Mouse (Mus musculus) CD4-positive helper T cell, adult 2 months (primary cell): Measurements from ENCODE around the gene Trappc10.

Experiments
- DNase-seq: peaks from one replicate; pipeline ENCODE4 v3.0.0-alpha.2; 2012; ENCODE audit warnings: low read depth, missing footprints, low spot score

Trappc10 gene

DNA sequence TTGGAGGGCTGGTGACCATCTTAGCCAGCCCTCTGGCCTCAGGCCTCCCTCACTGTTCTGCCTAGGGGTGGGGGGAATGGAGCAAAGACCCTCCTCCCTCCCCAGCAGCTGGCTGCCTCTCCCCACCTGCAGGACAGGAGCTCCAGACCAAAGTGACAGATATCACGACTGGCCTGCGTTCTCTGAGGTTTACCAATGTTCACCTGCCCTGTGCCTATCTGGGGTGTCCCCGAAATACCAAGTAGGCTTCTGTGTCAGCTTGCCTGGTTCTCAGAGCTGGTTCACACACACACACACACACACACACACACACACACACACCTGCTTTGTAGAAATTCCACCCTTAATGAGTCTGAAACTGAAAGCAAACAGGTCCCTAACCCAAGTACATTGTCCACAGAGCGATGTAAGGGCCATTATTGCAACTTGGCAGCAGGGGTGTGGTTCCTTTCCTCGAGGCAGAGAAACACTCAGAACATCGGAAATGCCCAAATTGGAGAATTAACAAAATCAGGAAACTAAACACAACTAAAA lies 13.8 kb upstream of the Trappc10 start:
- DNase-seq = no peak

DNA sequence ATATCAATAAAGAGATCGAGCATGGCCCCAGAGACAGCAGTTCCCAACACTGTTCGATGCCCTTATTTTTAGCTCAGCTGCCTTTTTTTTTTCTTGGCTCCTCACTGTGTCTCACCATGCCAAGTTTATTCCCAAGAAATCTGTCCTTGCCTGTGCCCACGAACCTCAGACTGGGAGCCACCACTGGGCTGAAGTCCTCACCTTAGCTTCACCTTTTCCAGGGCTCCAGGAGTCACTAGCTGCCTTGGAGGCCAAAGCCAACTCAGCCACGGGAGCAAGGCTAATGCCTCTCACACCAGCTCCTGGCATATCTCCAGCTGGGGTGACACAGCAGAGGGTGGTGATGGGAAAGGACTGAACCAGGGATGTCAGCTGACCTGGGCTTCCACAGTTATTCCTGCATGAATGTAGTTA lies 11.2 kb upstream of the Trappc10 start:
- no peak for DNase-seq

DNA sequence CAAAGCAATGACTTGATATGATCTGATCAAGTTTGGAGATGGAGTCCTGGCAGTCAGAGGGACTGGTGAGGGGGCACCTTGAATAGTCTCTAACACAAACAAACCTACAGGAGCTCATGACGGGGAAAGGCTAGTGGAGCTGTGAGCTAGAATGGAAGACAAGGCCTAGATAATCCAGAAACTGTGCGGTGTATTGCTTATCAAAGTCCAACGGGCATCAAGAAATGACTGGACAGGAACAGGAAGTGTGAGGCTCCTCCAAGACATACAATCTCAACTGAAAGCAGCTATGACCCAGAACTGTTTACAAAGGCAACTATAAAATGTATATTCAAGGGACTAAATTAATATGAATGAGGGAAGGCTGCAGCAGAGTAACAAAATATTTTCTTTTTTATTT lies 2.8 kb upstream of the Trappc10 start:
- no peak for DNase-seq

DNA sequence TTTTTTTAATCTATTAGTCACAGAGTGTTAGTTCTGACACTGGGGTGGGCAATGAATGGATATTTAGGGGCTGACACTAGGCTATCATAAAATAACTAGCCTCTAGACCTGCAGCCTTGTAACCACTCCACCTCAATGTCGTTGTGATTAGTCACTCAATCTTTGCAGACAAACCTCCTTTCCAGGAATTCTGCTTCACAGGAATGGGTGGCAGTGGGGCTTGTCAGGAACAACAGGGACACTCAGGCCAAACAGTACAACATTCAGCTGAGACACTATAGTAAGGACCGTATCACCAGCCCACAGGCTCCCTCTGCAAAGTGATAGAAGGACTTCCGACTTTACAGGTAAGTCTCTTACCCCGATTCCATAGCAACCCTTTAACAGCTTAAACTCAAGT lies 2.3 kb upstream of the Trappc10 start:
- DNase-seq = no peak

DNA sequence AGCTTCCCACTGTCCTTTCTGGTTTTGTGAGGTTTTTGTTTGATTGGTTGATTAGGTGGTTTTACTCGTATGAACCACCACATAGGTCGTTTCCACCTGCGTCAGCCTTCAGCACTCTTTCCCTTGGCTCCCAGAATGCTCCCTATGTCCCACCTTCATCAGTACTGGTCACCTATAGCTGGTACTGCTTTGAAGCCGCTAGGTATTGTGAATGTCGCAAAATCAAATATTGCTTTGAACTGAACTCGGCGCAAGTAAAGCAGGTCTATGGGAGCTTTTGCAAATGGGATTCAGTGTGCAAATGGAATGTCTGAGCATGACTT lies 745 bp upstream of the Trappc10 start:
- no peak for DNase-seq

DNA sequence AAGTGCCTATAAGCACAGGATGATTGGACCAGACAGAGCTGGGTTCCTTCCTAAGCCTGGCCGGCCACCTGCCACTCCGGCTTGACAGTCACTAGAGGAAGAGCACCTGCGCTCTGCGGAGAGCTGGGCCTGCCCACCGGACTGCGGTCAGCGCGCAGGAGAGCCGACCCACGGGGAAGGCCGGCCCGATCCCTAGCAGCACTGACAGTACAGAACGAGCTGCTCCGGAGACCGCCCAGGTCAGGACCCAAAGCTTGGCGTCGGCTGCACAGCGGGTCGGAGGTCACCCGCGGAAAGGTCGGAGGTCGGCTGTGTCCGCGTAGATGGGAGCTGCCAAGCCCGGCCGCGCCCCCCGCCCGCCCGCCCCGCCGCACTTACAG lies 393 bp downstream of the Trappc10 start:
- peak; percentile 56 for DNase-seq

DNA sequence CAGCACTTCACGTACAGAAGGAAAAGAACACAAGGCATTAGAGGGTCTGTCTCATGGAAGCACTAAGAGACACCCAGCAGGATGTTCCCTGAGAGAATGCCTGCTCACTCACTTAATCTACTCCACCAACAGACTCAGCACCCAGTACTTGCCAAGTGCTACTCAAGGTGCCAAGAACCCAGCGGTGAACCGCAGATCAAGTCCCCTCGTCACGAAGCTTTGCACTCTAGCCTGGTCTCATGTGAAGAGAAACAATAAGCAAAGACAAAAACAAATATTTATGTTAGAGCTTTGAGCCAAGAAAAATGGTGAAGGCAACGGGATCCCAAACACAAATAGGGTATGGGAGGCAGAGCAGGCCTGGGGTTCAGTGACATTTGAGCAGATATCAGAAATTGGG lies 5.5 kb downstream of the Trappc10 start:
- no peak for DNase-seq

DNA sequence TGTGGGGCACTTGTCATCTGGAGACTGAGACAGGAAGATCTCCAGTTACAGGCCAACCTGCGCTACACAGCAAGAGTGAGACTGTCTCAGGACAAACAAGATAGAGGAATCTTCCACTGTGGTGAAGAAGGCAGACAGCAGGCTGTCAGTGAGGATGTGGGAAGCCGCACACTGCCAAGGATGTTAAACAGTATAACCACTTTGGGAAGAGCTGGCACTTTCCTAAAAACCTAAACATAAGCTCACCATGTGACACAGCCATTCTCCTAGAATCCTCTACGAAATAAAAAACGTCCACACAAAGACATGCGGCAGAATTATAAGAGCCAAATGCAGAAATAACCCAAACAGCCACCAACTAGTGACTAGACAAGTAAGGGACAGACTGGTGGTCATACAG lies 6.1 kb downstream of the Trappc10 start:
- no peak for DNase-seq

DNA sequence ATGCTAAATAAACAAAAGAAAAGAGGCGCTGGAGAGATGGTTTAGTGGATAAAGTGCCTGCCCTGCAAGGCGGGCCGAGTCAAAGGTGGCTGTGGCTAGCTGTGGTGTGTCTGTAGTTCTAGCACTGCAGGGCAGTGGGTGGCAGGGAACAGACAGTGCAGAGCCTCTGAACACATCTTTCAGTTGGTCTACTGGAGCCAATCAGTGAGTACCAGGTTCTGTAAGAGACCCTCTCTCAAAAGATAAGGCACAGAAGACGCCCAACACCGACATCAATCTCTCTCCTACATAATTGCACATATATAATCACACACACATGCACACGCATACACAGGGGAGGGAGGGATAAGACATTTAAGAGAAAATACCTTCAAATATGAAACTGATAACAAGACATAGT lies 6.6 kb downstream of the Trappc10 start:
- no peak for DNase-seq

DNA sequence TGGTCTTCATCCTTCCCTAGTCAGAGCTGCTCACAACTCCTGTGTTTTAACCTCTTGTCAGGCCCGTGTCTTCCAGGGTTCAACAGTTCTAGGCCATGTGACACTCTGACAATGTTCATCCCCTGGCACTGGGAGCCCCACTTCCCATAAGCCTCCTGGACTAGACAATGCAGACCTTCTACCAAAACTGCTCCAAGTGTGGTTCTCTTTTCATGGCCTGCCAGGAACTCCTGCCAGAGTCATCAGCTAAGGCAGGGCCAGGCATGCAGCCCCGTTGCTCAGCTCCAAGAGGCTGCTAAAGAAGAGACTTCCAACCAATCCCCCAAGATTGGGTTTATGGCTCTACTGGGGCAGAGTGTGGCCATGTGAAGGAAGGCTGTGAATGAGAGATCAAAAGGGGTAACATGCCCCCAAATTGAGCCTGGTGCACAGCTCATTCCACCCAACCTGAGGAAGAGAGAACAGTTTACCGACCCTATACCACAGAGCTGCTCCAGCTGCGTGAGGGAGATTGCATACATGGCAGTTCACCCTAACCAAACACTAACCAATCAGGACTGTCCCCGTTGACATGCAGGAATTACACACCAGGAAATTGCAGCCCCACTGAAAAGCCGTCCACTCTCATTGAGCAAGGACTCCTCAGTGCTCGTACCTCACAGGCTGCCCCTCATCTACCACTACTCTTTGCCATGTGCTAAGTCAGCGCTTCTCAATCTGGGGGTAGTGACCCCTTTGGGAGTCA lies 7.4 kb downstream of the Trappc10 start:
- no peak for DNase-seq

DNA sequence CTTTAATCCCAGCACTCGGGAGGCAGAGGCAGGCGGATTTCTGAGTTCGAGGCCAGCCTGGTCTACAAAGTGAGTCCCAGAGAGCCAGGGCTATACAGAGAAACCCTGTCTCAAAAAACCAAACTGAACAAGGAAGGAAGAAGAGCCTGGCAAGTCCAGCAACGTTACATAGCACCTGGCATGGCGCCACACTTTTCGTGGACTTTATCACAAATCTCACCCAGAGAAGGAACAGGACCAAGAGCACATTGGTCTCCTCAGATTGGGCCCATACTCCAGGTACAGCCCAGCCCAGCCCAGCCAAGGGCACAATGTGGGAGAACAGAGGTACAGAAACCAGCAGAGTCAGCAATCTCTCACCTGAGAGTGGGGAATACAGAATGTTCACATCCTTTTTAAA lies 10.7 kb downstream of the Trappc10 start:
- no peak for DNase-seq

DNA sequence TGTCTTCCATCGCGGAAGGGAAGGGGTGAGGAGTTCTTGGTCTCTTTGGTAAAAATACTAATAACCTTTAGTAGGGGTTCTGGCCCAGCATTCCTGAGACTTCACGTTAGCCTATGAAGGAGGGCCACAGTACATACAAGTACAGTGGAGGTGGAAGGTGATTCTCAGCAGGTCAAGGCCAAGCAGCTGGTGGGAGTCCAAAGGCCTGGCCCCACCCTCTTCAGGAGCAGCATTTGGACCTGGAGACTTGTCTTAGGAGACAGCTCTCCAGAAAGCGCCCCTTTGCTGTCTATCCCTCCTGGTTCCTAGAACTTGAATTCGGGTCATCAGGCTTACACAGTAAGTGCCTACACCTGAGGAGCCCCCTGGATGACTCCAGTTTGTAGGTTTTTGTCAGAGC lies 11.3 kb downstream of the Trappc10 start:
- no peak for DNase-seq

DNA sequence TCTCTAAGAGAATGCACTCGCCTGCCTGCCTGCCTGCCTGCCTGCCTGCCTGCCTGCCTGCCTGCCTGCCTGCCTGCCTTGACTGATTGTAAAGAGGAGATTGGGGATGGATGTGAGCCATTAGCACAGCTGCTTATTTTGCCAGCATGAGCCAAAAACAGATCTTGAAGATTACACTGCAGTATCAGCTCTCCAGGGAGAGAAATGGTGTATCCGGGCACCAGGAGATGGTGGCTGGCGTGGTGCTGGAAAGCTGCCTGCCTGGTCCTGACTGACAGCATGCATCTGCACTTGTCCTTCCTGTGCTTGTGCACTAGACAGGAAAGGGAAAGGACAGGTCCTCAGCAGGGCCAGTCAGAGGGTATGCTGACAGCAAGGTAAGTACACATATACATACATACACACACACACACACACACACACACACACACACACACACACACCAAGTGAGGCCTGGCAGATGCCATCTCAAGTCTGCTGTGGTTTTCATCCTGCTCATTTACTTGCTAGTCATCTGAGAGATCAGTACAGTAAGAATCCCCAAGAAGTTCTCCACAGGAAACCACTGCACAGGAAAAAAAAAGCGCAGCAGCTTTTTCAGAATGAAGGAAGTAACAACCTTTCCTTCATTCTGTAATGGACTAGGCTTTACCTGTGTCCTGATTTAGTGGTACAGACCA lies 12.0 kb downstream of the Trappc10 start:
- peak; percentile 71 for DNase-seq

DNA sequence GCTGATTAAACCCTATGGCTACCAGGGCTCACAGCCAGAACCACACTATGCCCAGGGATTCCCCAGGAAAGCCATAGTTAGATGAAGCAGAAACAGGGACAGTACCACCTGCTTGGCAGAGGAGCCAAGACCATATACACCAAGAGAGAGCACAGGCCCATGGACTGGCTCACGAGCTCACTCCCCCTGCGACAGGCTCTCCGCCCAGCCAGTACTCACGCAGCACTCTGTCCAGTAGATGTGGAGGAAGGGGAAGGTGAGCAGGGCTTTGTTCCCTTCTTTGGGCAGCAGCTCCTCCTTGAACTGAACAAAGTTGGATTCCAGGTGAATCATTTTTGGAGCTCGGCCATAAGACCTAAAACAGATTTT lies 15.9 kb downstream of the Trappc10 start:
- no peak for DNase-seq

DNA sequence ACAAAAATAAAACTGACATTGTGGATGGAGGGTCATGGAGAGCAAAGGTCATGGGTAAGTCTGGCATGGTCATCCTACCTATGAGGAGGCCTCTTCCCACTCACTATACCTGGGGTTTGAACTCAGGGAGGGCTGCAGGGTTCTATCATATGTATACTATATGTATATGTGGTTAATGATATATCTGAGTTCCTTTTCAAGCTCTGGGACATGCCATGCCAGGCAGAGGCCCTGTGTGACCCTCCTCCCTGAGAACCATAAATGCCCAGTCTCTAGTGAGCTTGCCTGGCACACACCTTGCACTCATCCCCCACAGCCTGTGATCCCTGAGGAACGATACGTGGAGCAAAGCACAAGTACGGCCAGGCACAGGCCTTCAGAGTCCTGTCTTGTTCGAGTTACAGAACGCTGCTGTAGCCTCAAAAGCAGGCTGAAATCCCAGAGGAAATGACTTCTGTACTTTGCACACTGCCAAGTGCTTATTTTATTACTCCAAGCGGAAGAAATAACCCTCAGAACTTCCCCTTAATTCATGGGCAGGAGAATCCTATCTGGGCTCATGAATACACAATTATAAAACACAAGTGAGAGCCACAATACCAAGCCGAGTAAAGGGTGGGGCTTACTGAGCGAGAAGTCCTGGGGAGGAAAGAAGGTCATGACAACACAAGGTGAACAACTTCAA lies 16.4 kb downstream of the Trappc10 start:
- DNase-seq = no peak

DNA sequence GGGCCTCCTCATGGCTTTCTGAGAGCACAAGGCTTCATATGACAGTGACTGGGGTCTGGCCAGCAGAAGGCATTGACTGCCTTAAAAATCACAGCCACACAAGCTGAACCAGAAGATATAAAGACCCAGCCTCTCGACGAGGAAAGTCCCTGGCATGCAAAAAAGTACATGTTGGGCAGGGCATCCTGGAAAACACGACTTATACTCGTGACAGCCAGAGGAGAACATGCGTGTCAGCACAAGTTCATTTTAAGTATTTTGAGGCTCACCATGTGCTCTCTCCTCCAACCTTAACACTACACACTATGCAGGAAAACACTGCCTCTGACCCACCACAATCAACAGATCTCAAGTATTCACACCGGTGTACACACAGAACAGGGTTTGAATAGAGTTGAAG lies 20.3 kb downstream of the Trappc10 start:
- DNase-seq = no peak

DNA sequence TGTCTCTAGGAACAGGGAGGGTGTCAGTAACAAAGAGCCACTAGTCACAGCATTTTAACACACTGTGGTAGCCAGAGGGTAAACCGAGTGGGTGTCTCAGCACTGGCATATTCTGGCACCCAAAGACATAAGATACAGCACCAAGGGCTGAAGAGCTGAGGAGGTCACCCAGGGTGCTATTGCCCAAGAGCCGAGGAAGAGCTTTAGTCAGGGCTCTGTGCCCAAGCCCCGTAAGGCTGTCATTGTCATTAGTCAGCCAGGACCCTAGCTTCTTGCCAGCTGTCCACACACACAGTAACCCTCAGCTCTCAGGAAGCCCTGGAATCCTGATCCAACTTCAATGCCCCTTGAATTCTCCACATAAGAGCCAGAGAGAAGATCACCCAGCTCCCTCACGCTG lies 21.5 kb downstream of the Trappc10 start:
- no peak for DNase-seq

DNA sequence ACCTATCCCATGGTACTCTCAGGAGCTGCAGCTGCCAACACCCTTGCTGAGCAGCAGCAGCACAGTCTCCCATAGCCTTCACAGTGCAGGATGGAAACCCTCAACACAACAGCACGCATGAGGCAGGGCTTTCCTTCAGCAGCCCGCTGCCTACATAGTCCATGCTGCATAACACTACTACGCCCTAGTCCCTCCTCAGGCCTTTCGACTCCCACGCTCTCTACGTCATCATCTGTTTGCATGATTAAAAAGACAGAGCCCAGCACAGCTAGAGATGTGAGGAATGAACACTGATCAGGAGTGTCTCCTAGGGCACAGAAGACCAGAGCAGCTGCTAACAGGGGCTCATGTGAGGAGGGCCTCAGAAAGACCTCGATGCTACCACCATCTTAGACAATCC lies 23.1 kb downstream of the Trappc10 start:
- no peak for DNase-seq

DNA sequence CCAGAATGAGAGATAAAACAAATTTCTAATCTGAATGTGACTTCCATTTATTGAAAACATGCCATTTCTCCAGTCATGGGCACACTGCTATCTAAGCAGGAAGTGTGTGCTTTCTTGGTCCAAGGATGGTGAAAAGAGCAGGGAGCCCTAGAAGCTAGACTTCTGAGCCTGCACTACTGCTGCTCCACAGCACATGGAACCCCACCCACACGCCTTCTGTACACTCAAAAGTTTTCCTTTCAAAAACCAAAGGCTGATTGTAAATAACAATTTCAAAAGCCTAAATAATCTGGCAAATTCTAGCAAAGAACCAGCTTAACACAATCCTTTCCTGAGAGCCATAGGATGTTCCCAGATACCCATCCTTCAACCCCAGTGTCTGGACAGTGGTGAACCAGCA lies 24.9 kb downstream of the Trappc10 start:
- DNase-seq = no peak

DNA sequence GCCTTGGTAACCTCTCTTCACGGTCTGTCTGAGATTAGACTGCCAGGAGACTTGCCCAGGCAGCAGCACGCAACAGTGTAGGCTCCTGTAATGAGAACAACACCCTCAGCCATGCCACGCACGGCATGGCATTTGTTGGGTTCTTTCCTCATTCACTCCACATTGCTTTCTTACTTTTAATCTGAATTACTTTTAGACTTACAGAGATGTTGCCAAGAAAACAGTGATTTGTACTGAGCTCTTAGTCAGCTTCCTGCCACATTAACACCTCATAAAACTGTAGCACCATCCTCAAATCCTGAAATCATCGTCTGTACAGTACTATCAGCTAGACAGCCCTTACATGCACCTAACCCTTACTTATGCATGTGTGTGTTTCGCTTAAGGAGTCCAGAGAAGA lies 25.9 kb downstream of the Trappc10 start:
- no peak for DNase-seq

DNA sequence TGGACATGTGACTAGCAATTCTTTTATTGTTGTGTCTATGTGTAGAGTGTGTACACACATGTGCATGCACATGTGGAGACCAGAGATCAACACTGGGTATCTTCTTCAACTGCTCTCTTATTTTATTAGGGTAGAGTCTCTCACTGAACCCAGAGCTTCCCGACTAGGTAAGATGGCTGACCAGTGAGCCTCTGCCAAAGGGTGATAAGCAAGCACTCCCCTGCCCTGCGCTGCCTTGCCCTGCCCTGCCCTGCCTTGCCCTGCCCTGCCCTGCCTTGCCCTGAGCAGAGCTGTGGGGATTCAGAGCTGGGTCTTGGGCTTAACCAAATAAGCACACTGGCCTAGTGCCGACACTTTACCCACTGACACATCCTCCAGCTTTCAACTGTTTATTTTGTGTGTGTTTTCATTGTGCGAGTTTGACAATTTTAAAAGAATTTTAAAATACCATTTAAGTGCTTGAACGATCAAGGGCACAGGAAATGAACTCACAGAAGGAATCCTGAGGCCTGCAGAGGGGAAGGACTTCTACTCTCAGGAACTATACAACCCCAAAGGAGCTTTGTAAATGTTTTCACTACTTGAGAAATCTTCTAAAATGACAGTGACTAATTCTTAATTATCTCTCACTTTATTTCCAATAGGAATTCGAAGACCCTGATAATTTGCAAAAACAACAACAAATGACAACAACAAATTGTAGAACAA lies 27.9 kb downstream of the Trappc10 start:
- no peak for DNase-seq

DNA sequence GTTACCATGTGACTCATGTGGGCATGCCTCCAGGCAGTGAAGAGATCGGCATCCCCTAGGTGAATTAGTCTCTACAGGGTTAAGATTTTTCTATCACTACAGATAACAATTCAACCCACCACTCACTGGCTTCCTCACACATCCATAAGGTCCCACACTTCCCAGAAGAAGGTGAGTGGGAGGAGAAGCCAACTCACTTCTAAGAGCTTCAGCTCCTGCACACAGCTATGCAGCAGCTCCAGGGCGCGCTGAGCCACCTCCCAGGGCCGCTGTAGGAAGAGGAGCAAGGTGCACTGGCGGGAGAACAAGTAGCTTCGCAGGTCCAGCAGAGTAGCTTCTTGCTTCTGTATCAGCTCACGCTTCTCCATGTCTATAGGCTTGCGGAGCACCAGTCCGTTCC lies 30.1 kb downstream of the Trappc10 start:
- DNase-seq = no peak
